Mouse (Mus musculus) brain, embryonic 18.5 days (tissue): ENCODE data around the gene Nbr1.
"Not testable (repeated sequence)": the region's sequence is repeated elsewhere in the genome, so short reads cannot be mapped to it uniquely, and the experiment has no call there.

Experiments used
- DNase-seq: peaks from one replicate; pipeline ENCODE4 v3.0.0-alpha.2; 2012; ENCODE audit warnings: low read depth, low spot score

Gene Nbr1

DNA sequence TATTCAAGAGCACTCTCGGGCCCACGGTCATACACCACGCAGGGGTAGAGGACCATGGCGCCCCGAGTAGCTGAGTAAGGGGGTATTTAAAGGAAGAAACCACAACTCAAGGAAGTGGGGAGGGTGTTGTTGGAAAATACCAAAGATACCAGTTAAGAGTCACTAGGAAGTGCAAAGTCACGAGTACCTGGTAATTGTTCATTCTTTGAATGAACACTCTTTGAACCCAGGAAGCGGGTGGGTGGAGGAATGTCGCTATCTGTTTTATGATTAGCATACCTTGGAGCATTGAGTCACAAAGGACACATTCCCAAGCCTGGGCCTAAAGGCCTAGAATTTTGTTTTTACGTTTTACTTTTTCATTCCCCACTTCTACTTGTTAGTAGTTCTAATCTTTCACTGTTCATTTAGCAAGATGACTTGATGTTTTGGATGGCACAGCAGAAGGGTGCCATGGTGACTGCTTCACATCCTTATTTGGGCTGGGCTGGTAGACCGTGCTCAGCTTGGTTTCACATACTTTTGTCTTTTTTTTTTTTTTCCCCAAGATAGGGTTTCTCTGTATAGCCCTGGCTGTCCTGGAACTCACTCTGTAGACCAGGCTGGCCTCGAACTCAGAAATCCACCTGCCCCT is 68.2 kb downstream of the Nbr1 start:
- DNase-seq, result not testable (repeated sequence)

DNA sequence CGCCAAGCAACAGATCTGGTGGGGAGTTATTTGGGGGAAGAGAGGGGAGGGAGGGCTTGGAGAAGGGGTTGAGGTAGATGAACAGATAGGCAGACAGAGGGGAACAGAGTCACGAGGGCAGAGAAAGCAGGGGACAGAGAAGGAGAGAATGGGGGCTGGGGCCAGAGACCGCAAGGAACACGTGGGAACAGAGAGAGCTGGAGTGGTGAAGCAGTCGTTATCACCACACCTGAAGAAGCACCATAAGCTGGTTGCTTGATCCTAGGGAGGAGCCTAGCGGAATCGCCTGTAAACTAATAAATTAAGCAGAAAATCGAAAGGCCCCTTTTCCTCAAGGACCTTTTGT is 74.7 kb downstream of the Nbr1 start:
- DNase-seq, result no peak

DNA sequence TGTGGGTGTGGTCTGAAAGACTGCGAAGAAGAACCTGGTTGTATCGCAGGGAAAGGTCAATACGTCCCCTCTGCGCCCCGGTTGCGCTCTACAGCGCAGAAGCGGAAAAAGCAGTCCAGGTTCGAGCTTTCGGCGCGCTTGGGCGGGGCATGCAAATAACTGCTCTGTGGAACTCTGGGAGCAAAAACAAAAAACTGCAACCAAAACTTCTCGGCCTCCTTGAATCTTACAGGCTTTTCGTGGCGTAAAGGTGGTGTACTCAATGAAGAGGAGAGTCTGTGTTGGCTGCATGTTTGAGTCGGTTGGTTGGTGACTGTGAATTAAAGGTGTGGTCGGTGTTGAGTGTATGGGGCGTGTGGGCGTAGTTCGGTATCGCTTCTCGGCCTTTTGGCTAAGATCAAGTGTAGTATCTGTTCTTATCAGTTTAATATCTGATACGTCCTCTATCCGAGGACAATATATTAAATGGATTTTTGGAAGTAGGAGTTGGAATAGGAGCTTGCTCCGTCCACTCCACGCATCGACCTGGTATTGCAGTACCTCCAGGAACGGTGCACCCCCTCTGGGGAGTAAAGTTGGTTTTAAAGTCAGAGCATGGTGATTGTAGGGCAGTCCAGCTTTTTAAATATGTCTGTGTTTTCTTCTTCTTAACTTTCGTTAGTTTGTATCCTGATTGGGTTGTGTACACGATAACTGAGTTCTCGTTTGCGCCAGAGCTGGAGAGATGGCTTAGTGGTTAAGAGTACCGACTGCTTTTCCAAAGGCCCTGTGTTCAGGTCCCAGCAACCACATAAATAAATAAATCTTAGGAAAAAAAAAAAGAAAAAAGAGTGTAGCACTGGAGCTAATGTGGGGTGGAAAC is 75.3 kb downstream of the Nbr1 start, which contains the start of gene Rdm1:
TSS of gene Rdm1 (plus strand) at position 201 of the 862 bp plus-strand sequence.
- peak; percentile 81 for DNase-seq

DNA sequence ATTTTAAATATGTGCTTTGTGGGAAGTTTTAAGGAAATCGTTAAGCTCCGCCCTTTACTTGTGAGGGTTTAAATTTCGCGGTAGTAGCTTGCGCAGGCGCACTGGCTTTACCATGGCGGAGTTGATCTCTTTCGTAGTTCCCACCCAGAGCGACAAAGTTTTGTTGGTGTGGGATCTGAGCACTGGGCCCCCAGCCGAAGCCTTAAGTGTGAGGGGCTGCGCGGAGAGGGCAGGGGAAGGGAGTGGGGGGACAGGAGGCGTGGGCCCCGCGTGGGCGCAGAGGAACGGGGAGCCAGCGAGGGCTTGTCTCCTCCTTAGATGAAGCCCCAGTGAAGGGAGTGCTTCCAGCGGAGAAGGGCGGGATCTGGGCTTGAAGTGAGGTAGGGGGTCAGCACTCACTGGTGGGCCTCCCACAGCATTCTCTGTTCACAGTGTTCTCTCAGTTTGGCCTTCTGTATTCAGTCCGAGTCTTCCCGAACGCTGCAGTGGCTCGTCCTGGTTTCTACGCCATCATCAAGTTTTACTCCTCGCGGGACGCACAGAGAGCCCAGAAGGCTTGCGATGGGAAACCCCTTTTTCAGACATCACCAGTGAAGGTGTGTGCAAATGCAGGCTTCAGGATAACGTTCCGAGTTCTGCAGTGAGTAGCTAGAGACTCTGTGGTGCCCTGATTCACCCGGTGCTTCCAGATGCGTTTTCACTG is 76.1 kb downstream of the Nbr1 start:
- no peak for DNase-seq

DNA sequence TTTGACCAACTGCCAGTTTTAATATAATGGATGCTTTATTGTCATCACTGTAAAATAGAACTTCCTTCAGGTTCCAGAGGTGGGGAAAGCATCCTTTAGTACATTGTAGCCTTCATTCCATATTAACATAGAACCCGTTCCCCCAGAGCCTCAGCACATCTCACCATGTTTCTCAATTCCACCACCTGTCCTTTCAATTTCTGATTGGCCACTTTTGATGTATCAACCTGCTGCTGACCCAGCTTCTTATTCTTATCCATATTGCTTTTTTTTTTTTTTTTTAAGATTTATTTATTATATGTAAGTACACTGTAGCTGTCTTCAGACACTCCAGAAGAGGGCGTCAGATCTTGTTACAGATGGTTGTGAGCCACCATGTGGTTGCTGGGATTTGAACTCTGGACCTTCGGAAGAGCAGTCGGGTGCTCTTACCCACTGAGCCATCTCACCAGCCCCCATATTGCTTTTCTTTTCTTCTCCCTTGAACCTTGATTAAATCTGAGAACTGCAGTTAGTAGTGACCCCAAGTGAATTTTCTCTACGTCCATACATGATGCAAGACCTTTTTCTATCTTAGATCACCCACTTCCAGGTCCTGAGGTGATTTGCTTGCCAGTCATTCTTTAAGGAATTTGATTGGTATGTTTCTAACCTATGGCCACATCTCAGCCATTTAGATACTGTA is 76.9 kb downstream of the Nbr1 start:
- not testable (repeated sequence) for DNase-seq
